Mouse (Mus musculus): ENCODE results near the gene Hoxd1.

The Hoxd1 gene

DNA sequence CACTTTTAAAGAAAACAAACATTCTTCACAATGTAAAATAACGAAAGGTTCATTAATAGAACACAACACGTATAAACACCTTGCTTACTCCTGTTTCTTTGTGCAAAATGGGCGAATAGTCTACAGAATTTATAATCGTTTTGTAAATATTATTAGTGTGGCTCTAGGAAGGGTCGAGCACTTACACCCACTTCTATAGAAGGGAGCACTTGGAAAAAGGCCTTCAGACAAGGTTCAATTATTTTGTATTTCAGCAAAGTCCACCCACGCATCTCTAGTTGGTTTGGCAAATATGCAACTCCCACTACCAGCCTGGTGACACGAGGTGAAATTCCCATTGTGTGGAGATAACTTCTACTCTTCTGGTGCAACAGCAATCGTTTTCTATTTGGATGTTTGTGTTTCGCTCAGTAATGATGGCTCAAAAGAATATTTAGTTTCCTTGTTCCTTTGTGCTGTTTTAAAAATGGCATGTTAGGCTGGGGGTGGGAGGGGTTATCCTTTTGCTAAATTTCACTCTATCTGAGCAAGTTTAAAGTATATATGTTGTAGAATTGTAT lies 14.3 kb upstream of the Hoxd1 start:
- no peak for DNase-seq (ENCODE audit: low spot score in 2 of 2)

DNA sequence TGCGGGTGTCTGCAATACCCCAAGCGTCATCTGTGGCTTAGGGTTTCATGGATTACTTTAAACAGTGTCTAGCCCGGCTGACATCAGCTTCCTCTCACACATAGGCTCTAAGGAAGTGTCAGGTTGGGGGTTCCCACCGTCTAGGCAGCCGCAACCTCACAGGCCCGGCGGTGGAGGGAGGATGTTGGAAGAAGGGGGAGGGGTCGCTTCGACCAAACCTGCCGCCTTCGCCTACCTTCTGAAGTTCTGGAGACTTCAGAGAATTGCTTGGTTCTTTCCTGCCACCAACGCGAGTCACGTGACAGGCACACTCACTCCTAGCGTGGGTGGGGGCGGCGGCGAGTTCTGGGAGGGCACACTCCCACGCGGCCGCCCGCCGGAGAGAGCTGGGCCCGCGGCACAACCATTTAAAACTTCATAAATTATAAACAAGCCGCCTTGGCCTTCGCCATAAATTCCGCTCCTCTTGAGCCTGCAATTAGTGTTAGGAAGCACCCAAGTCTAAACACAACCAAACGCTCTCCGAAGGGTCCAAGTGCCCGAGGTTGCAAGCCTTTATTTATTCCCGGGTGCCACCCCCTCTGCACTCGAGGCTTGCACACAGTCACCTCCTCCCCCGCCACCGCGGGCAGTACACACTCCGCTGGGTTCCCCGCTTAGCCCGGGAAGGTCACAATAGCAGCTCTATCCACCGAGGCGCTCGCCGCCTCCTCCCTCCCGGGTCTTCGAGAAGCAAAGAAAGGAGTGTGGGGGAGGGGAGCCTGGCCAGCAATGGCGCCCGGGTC lies 13.3 kb upstream of the Hoxd1 start:
- peak in 1 of 2 experiments; percentile 38 for DNase-seq (ENCODE audit: low spot score in 2 of 2)

DNA sequence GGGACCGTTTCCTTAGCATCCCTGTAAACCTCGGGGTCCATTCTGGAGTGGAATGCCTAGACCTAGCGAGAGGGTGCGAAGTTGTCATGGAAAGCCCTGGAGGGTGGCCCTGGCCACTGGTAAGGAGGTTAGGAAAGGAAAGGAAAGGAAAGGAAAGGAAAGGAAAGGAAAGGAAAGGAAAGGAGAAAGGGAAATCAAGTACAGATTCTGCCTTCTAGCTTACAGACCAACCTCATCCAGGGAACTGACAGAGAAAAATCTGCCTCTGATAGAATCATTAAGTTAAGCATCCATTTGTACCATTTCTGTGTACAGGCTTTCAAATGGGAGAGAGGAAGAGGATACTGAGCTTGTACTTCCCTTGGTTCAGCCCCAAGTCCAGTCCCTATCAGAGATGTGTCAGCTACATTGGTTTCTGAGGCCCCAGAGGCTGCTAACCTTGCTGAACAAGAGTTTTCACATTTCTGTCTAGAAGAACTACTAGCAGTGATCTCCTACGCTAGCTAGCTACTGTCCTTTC lies 12.0 kb upstream of the Hoxd1 start:
- DNase-seq (ENCODE audit: low spot score in 2 of 2): no peak

DNA sequence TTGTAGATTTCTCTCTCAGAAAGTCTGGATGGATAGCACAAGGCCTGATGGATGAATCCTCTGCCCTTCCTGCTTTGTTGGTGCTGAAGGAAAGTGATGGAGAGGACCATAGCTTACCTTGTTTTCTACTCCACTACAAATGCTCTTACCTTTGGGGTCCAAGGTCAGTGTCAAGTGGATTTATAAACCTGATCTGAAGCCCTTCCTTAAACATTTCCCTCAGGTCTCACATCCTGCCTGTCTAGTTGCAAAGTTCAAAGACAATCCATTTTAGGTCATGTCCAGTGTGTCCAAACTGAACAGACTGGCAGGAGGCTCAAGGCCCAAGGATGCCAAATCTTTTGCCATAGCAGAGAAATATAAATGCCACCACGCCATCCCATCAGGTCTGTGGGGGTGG lies 10.9 kb upstream of the Hoxd1 start:
- DNase-seq (ENCODE audit: low spot score in 2 of 2): no peak

DNA sequence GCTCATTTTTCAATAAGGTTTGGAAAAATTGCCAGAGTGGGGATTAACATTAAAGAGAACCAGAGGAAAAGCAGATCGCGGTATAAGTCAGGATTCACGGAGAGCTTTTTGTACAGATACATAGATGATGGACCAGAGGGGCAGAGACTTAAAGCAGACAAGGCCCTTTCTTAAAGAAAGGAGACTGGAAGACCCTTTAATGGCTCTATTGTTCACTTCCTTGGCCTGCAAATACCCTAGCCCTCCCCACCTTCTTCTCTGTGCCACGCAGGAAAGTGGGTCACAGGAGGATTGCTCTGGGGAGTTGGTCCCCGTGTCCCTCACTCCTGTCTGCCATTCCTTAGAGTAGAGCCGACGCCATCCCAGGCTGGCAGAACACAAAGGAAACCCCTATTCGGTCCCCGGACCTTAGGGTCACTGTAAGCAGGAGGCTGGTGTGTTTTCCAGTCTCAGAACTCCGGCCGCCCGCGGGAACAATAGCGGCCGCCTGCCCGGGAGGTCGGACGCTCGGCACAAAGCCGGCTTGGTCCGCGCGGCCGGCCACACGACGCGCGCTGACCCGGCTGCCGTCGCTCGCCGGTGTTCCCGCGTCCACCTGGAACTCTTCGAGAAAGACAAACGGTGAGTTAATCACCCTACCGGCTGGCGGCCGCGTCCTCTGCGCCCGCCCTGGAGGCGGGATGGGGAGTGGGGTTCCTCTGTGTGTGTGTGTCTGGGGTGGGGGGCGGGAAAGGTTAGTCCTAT lies 10.2 kb upstream of the Hoxd1 start:
- no peak for DNase-seq (ENCODE audit: low spot score in 2 of 2)

DNA sequence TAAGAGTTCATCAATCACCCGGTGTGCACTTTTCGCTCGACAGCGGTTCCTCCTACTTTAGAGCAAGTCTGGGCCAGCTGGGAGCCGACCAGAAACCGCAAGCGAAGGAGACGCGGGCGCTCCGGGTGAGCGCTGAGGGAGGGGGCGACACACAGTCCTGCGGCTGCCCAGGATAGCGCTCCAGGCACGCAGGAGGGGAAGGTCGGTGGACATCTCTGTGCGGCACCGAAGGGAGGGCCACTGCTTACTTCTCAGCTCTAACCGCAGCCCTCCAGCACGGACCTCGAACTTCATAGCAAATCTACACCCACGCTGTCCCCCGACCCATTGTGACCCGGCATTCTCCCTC lies 9.6 kb upstream of the Hoxd1 start:
- DNase-seq (ENCODE audit: low spot score in 2 of 2): no peak

DNA sequence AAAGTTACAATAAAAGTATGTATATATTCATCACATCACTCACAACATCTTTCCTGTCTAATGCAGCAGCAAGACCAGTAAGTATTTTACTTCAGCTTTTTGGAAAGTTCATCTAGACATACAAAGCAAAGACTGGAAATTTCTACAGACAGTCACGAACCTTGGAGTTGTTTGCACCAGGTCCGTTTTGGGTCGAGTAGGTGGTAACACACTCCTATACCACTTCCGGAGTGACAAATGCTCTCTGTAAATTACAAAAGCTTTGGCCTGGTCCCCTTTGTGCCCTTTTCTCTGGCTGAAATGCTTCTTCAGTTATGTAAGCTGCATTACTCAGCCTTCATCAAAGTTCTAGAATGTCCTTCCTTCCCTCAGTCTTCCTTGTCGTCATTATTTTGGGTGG lies 9.1 kb upstream of the Hoxd1 start:
- DNase-seq (ENCODE audit: low spot score in 2 of 2): no peak

DNA sequence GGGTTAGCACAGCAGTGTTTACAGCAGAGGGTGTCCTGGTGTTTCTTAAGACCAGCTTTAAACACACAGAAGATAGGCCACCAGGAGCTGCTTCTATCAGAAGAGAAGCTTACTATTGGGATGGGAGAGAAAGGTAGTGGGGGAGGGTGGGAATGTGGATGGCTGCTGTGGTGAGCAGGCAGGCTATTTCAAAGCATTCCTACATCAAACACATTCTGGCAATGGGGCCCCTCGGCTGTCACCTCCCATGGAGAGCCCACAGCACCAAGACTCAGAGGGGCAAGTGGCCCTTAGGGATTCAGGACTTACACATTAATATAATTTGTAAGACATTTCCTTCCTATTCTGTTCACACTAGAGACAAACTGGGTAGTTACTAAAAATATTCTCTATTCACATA lies 2.6 kb upstream of the Hoxd1 start:
- no peak for DNase-seq (ENCODE audit: low spot score in 2 of 2)

DNA sequence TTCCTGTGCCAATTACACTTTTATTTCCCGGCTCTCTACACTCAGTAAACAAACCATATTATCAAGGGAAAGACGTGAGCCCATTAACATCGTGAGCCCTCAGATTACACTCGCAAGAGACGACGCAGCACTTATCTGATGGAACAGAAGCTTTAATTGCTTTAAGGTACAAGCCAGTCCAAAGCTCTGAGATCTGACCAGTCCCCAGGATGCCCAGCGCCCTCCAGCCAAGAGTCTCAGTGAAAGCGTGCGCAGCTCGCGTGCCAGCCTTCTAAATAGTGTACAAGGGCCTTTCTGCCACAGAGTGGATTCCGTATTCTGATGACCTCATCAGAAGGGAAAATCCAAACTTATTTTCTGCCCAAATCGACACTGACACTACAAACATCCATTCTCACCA lies 839 bp upstream of the Hoxd1 start:
- no peak for DNase-seq (ENCODE audit: low spot score in 2 of 2)

DNA sequence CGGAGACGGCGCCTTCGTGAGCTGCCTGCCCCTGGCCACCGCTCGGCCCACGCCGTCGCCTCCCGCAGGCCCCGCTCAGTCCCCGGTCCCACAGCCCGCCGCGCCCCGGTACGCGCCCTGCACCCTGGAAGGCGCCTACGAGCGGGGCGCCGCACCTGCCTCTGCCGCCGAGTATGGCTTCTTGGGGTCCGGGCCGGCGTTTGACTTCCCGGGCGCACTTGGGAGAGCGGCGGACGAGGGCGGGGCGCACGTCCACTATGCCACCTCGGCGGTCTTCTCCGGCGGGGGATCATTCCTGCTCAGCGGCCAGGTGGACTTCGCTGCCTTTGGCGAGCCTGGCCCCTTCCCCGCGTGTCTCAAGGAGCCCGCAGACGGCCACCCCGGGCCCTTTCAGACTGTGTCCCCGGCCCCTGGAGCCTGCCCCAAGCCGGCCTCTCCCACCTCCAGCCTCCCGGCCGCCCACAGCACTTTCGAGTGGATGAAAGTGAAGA lies 510 bp downstream of the Hoxd1 start:
- no peak for DNase-seq (ENCODE audit: low spot score in 2 of 2)

DNA sequence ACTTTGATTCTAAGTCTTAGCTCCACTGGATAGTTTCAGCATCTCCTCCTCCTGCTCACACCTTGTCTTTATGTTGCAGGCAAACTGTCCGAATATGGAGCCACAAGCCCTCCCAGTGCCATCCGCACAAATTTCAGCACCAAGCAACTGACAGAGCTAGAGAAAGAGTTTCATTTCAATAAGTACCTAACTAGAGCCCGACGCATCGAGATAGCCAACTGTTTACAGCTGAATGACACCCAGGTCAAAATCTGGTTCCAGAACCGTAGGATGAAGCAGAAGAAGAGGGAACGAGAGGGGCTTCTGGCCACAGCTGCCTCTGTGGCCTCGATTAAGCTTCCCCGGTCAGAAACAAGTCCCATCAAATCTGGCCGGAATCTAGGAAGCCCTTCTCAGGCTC lies 1.2 kb downstream of the Hoxd1 start:
- DNase-seq (ENCODE audit: low spot score in 2 of 2): no peak

DNA sequence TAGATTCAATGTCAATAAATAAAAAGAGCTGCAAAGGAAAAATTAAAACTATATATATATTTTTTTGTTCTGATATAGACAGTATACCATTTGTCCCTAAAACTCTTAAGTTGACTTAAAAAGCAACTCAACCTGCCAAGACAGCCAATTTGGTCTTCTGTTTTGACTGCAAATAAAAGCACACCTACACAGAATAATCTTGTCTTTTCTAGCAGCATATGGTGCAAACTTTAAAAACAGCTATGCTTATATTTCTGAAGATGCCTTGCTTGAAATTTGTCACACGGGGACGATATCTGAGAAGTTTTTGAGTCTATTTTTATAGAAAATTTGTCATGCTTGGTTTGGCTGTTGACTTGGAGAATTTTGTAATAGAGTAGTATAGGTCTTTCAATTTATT lies 11.6 kb downstream of the Hoxd1 start:
- no peak for DNase-seq (ENCODE audit: low spot score in 2 of 2)

DNA sequence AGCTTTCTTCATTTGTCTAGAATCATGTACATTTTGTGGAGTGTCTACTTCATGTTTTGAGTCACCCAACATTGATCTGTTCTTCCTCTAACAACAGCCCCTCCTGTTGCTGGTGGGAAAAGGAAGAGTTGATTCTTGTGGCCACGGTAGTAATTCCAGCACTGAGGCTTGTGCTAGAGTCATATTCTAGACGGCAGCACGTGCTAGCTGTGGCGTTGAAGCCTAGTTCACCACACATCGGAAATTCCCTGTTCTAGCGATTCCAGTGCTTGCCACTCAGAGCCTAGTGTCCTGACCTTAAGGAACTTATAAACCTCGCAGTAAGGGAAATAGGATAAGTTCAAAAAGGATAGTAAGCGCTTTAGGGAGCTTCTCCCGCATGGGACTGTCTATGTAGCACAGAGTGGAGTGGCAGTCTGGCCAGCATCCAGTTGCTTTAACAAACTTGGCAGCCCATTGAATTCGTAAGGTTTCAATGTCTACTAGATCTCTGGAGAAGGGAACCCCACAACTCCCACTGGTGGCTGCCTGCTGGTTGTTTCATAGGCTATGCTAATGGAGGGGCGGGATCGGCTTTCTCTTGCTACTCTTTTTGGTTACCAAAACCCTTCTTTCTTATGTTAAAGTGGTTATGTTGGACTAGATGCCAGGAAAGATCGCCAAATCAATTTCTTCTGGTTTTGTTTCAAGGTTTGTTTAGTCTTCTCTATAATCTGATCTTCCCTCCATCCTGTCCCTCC lies 14.9 kb downstream of the Hoxd1 start:
- DNase-seq (ENCODE audit: low spot score in 2 of 2): no peak

DNA sequence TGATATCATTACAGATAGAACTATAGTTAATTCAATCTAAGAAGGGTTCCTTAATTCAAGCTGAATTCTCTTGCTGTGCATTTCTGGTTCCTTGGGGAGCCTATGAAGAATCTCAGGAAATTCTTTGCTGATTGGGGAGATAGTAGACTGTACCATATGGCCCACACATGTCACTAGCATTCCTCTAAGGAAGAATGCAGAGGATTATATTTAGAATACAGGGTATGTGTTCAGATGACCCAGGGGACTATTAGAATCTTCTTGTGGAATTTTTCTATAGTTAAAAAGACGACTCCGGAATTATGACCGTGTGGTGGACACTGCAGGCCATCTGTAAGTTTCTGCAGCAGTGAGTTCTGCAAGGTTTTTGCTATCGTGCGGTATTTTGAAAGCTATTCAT lies 18.6 kb downstream of the Hoxd1 start:
- no peak for DNase-seq (ENCODE audit: low spot score in 2 of 2)

DNA sequence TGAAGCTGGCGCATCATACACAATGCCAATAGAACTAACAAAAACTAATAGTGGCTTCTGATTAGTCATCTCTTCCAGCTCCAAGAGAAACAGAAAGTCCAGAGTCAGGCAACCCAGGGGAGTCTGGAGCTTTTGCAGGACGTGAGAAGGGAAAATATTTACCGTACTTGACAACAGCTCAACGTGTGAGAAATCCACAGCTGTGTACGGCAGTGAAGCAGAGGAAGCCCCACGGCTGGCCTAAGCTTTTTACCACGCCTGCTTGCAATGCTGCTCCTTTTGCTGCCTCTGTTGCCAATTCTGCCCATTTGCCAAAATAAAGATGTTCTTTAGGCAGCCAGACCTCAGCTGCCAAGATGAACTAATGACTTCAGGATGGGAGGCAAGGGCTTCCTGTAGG lies 32.8 kb downstream of the Hoxd1 start:
- no peak for DNase-seq (ENCODE audit: low spot score in 2 of 2)

DNA sequence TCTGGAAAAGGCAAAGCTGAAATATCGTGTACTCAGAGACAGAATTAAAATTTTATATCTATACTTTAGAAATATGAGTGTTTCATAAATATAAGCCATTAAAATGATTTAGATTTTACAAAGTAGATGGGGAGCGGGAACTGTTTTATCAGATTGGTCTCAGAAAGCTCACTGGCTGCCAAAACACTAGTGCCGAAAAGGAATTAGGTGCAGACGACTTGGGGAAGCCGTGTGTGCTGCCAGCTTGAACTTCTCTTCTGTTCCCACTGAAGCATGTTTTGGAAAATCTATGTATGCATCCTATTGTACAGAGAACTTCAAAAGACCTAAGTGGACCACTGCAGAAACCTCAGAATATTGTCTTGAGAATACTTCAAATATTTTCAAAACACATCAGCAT lies 45.7 kb downstream of the Hoxd1 start:
- no peak for DNase-seq (ENCODE audit: low spot score in 2 of 2)

Data from urinary bladder, adult 18-20 months (tissue).